Mouse (Mus musculus) T-helper 1 cell (primary cell): ENCODE data around the gene Iqub.

Source experiments
- in situ Hi-C: fragments of 300-600 bp; cut with MboI, MseI; formaldehyde crosslinking; loops from one replicate; pipeline ENCODE4 v1.15.1; 2025; ENCODE audit warnings: high pct_unique_total_duplicates

Gene Iqub

GRCm38 (mm10) chr6:24514552-24515284 is at the start of gene Iqub:
TSS of gene Iqub (minus strand) at chr6:24515067.
- in situ Hi-C loops: no loop called here

DNA sequence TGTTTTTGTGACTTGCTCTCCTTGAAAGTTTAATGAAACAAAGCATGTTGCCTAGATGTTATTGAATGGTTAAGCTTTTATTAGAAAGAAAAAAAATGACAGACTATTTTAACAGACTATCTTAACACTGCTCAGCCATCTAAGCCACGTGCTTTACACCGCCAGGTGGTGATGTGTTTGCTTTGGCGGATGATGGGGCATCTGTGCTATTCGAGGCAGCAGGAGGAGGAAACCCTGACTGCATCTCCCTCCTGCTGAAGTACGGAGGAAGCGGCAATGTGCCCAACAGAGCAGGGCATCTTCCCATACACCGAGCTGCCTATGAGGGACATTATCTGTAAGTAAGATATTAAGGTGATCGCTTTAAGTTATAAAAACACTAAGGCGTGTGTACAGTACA is 49.2 kb upstream of the Iqub start:
- in situ Hi-C loops: no loop called here

- in situ Hi-C loops: no loop called here
Measured at GRCm38 (mm10) chr6:24555488-24555887, 40.6 kb upstream of the Iqub start.

DNA sequence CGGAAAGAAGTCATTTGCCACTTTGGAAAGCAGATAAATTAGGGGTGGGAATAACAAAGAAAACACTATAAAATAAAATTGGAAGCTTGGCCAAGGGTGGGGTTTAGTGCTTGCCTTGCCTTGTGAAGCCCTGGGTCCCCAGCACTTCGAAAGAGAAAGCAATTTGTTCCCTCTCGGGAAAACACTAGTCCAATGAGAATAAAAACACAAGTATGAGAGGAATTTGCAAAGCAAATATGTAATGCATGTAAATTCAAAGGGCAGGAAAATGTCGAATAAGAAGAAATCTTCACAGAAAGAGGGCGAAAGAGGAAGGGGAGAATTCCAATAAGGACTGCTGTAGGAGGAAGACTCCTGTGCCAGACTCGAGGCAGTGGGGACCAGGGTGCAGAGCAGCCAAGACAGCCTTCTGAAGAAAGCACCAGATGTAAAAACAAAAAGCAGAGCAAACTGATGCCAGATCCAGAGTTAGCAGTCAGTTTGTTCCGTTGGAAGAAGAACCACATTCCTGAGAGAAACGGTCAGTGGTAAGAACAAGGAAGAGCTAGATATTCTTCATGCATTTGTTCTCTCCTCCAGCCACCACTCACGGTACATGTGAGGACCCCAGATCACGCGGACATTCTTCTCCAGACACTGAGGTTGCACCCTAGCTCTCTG is 39.7 kb upstream of the Iqub start:
- in situ Hi-C loops: no loop called here

DNA sequence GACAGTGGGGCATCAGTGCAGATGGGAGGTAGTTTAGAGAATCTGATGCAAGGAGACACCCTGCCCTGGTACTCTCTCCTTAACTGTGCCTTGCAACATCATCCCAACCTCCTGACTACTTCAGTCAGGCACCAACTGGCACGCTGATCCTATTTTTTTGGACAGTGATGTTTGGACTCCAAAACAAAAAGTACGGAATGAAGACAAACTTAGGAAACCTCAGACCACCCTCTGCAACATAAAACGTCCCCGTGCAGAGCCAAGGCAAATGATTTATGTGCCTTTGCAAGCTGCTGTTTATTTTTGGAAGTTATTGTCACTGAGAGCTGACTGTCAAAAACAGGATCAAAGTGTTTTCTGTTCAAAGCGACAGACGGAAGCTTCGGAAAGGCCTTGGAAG is 37.2 kb upstream of the Iqub start:
- in situ Hi-C loops: no loop called here

DNA sequence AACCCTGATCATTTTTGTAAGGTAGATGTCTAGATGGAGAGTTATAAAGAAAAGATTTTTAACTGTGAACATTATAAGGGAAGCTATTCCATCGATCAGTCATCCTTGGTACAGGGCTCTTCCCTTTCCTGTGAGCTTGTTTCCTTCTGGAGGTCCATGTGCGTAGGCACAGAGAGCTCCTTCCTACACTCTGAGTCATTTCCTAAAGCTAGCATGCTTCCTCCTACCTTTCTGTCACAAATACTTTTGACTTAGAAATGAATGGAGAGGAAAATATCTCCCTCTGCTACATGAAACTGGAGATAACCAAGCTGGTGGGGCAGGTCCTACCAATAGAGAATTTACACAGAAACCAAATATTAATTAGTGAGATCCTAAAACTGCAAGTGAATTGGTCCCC is 34.9 kb upstream of the Iqub start:
- in situ Hi-C loops: loop anchor here (25.0 kb wide), 1 partner anchor 1262 kb away; the partner anchor contains the start of gene Pot1a

- in situ Hi-C loops: loop anchor here (25.0 kb wide), 1 partner anchor 1265 kb away; the partner anchor contains the start of gene Pot1a
Measured at GRCm38 (mm10) chr6:24546716-24547420, 32.0 kb upstream of the Iqub start.

DNA sequence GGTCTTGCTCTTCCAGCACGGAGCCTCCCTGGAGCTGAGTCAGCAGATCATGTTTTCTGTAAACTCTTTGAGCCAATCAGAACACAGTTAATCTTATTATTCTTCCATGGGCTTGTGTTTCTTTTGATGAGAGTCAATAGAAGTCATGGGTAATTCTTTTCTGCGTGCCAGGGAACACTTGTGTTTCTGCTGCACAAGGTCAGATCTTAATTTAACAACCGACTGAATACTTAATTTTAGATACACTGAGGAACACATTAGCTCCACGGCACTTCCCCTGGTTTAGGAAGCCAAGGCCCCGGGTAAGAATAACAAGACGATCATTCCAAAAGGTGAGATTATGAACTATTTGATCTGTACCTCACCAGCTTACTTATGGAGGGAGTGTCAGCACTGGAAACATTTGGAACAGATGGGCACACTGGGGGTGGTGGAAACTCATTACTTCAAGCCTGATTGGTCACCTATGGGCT is 28.3 kb upstream of the Iqub start:
- in situ Hi-C loops: loop anchor here (5.0 to 25.0 kb wide), 2 partner anchors 74 to 1269 kb away; partner anchors contain the start of gene Pot1a

DNA sequence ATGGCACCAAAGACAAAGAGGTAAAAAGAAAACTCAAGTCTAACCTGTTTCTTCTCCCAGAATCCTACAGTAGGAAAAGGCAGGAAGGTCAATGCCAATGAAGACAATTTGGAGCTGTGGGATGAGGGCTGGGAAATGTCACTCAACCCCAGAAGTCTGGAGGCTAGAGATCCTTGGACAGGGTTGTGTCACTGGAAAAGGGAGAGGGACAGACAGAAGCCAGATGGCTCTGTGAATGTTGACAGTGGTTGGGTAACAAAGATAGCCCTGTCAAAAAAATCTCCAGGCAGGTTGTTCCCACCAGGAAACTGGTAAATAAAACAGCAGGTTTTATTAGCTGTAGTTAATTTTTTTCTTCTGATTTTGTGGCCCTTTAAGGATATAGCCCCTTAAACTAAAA is 27.5 kb upstream of the Iqub start:
- in situ Hi-C loops: loop anchor here (5.0 to 25.0 kb wide), 2 partner anchors 75 to 1270 kb away; partner anchors contain the start of gene Pot1a

DNA sequence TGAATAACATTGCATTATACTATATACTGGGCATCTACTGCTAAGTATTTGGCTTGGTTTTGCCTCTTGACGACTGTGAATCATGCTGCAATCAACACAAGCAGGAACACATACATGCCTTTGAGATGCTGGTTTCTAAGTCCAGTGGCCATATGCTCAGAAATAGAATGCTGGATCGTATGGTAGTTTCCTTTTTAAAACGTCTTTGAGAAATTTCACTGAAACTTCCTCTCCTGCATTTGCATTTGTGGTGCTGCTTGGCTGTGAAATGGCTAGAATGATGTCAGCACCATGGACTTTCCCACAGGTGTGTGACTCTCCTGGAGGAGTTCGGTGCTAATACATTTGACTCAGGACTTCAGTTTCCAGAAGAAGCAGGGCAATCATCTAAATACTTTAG is 25.2 kb upstream of the Iqub start:
- in situ Hi-C loops: loop anchor here (5.0 to 25.0 kb wide), 2 partner anchors 77 to 1272 kb away; partner anchors contain the start of gene Pot1a

- in situ Hi-C loops: loop anchor here (10.0 to 25.0 kb wide), 2 partner anchors 146 to 1274 kb away; partner anchors contain the start of gene Pot1a
Measured at GRCm38 (mm10) chr6:24538435-24538834, 23.6 kb upstream of the Iqub start.

DNA sequence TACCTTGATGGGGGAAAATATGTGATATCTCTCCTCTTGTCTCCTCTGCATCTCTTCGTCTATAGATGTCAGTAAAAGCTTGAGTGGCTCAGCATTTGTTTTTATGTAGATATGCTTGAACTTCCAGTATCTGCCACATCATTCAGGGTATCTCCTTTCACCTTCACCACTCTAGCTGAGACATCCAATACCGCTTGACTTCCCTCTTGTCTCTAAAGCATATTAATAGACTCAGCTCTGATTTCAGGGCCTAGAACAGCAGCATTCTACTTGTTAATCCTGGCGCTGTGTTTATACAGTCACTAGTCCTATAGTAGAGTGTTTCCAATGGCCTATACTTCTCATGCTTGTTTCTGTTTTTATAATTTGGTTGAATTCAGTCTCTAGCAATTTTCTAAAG is 17.9 kb upstream of the Iqub start:
- in situ Hi-C loops: loop anchor here (10.0 to 25.0 kb wide), 2 partner anchors 152 to 1279 kb away; partner anchors contain the start of gene Pot1a

- in situ Hi-C loops: loop anchor here (10.0 to 25.0 kb wide), 2 partner anchors 154 to 1281 kb away; partner anchors contain the start of gene Pot1a
Measured at GRCm38 (mm10) chr6:24530711-24531420, 16.0 kb upstream of the Iqub start.

DNA sequence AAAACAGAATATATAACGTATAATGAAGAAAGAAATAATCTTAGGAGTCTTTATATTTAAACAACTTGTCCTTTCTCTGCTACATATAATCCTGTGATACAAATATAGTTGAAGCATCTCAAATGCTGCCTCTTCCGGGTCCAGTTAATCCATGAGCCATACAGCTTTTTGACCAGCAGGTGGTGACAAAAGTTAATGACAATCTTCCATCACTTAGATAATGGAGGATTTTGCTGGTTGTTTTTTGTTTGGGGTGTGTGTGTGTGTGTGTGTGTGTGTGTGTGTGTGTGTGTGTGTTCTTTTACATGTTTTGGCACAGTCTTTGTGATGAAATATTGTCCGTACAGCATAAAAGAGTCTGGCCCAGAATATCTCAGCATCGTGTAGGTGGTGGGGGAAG is 15.3 kb upstream of the Iqub start:
- in situ Hi-C loops: loop anchor here (10.0 to 25.0 kb wide), 2 partner anchors 155 to 1282 kb away; partner anchors contain the start of gene Pot1a

DNA sequence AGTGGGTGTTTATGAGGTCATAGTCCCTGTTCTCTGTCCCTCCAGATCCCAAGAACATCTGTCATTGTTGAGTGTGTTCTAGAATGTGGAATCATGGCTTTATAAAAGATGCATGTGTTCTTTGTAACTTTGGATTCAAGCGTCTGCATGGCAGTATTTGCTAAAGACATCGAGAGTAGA is 13.1 kb upstream of the Iqub start, which contains the start of gene Asb15:
Gene Asb15 (plus strand): TSS at position 81 of the 180 bp plus-strand sequence.
- in situ Hi-C loops: loop anchor here (25.0 kb wide), 1 partner anchor 1284 kb away; the partner anchor contains the start of gene Pot1a

GRCm38 (mm10) chr6:24527155-24528063 is 12.5 kb upstream of the Iqub start, which contains the start of gene Ndufa5:
TSS of gene Ndufa5 (minus strand) at chr6:24528013.
- in situ Hi-C loops: loop anchor here (25.0 kb wide), 1 partner anchor 1285 kb away; the partner anchor contains the start of gene Pot1a

- in situ Hi-C loops: loop anchor here (25.0 kb wide), 1 partner anchor 1287 kb away; the partner anchor contains the start of gene Pot1a
Measured at GRCm38 (mm10) chr6:24525705-24526104, 10.8 kb upstream of the Iqub start.

DNA sequence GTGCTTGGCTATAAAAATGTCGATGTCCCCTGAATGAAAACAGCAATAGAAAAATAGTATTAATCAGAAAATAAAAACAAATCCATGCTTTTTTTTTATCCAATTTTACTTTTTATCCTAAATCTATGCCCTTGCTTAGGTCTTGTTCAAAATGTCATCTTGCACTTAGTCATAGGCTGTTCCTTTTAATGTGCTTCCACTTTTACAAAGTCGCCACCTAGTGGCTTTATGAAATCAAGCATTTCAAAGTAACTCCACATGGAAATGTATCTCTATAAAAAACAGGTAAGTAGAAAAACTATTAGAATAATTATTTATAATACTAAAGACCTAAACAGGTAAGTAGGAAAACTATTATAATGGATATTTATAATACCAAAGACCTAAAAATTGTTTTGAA is 1.3 kb upstream of the Iqub start:
- in situ Hi-C loops: no loop called here

DNA sequence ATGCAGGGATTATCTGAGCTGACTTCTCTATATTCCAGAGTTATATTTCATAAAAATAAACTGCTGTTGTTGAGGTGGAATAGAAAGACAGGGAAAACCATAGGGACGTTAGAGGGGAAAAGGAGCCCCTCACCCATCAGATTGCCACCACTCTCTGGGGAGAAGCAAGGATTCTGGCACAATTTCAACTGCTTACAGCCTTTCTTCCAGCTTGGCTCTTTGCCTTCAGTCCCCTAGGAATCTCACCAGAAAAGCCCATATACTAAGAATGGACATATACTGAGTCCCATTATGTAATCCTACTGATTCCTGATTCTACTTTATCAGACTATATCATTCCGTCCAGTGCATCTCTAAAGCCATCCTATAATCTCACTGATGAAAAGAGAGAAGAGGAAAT is 10.7 kb downstream of the Iqub start:
- in situ Hi-C loops: no loop called here

DNA sequence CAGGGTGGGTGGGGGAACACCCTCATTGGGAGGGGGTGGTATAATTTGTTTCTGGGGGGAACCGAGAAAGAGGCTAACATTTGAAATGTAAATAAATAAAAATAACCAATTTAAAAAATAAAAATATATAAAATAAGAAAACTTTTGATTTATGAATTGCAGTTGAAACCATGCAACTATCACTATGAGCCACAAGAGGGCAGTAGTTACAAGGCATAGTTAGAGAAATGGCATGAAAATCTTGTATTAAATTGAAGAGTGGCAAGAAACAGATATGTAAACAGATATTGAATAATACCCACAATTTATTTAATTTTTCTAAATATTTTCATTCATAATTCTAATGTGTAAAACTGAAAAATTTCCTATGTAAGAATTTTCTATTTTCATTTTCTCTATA is 24.5 kb downstream of the Iqub start:
- in situ Hi-C loops: no loop called here
